Comparison of ENCODE assay signal across 9 mouse cellular contexts in genomic region chr12:87413179-87413790, GRCm38 (mm10). TPM values are rescaled to one million over a fixed set of nuclear protein-coding genes. Genes with fewer than 3 reads are reported as not detected.
DNase-seq lines count a peak whose midpoint lies in the region; ATAC-seq and TF ChIP-seq lines count a peak whose summit lies in the region.
"Had no signal": no experiment of that assay in that cellular context is flagged by ENCODE, and none has a peak within 500 bp of the region (broad histone marks: within the 10 kb centered on the region; RNA-seq: fewer than 3 reads in every experiment).

No protein-coding gene starts in this region.

- ATAC-seq in heart, embryonic 12.5 days (ENCODE audit: insufficient number of reproducible peaks, low FRiP score): no peak
- ATAC-seq in midbrain, embryonic 15.5 days (replicated peaks): peak; percentile 82

- H3K36me3 ChIP-seq in heart, embryonic 12.5 days: no peaks in the 10 kb centered on the region
- H3K36me3 ChIP-seq in kidney, adult 2 months (ENCODE audit: control insufficient read depth, insufficient read depth, low read length): no peaks in the 10 kb centered on the region
- H3K36me3 ChIP-seq in limb, embryonic 10.5 days: no peaks in the 10 kb centered on the region
- no peaks in the 10 kb centered on the region for H3K36me3 ChIP-seq in midbrain, embryonic 15.5 days (replicated peaks)

- no peak overlapping the region for H3K4me2 ChIP-seq in heart, embryonic 12.5 days
- H3K4me2 ChIP-seq in midbrain, embryonic 15.5 days: no peak overlapping the region

- no peak overlapping the region for H3K4me3 ChIP-seq in heart, embryonic 12.5 days
- H3K4me3 ChIP-seq in kidney, adult 2 months (ENCODE audit: insufficient read depth, low read depth, low read length): no peak overlapping the region
- H3K4me3 ChIP-seq in limb, embryonic 10.5 days: no peak overlapping the region
- no peak overlapping the region for H3K4me3 ChIP-seq in midbrain, embryonic 15.5 days

- peak; percentile 66 to 89 for DNase-seq in heart, adult 18-20 months
- peak; percentile 67 to 69 for DNase-seq in cerebellum, postnatal 36 days
- DNase-seq in gastrocnemius, postnatal 10 days: peak; percentile 69
- DNase-seq in kidney, adult 2 months: peak; percentile 73
- peak; percentile 76 for DNase-seq in limb, embryonic 10.5 days (ENCODE audit: low spot score)
- DNase-seq in spleen, adult 12 weeks (ENCODE audit: low spot score): peak; percentile 41

- peaks cover 19% of the 10 kb centered on the region for H3K4me1 ChIP-seq in heart, embryonic 12.5 days (replicated peaks)
- peaks cover 2% of the 10 kb centered on the region; the same call in 1 of the 2 replicates for H3K4me1 ChIP-seq in kidney, adult 2 months (ENCODE audit: control insufficient read depth, insufficient read depth, low read length)
- H3K4me1 ChIP-seq in limb, embryonic 10.5 days: peaks cover 3% of the 10 kb centered on the region
- H3K4me1 ChIP-seq in midbrain, embryonic 15.5 days: no peaks in the 10 kb centered on the region

- no peak overlapping the region for H3K9ac ChIP-seq in heart, embryonic 12.5 days
- H3K9ac ChIP-seq in midbrain, embryonic 15.5 days: no peak overlapping the region

- 20% methylated on average over 4 of the region's 4 CpGs for WGBS in heart, embryonic 12.5 days
- 20% methylated on average over 4 of the region's 4 CpGs for WGBS in kidney, adult 2 months
- WGBS in limb, embryonic 10.5 days: 27% methylated on average over 4 of the region's 4 CpGs
- 23% methylated on average over 4 of the region's 4 CpGs for WGBS in midbrain, embryonic 15.5 days

- peak; percentile 94 for TF ChIP-seq CTCF in kidney, adult 2 months (conservative IDR thresholded peaks at IDR 0.05; ENCODE audit: insufficient read depth, insufficient read length, low read depth, low read length)

- H3K27ac ChIP-seq in heart, embryonic 12.5 days (ENCODE audit: poor library complexity, severe bottlenecking): no peak overlapping the region
- no peak overlapping the region for H3K27ac ChIP-seq in kidney, adult 2 months (ENCODE audit: insufficient read depth, low read depth, low read length)
- no peak overlapping the region for H3K27ac ChIP-seq in limb, embryonic 10.5 days
- H3K27ac ChIP-seq in midbrain, embryonic 15.5 days: no peak overlapping the region
- H3K27ac ChIP-seq: macrophage had no signal

- H3K27me3 ChIP-seq in heart, embryonic 12.5 days (replicated peaks): no peaks in the 10 kb centered on the region
- H3K27me3 ChIP-seq in kidney, adult 2 months (replicated peaks; ENCODE audit: control insufficient read depth, insufficient read depth, low read length): no peaks in the 10 kb centered on the region
- H3K27me3 ChIP-seq in limb, embryonic 10.5 days (ENCODE audit: low read depth, poor library complexity, severe bottlenecking): no peaks in the 10 kb centered on the region
- H3K27me3 ChIP-seq in midbrain, embryonic 15.5 days (replicated peaks): no peaks in the 10 kb centered on the region

- TF ChIP-seq POLR2A in kidney, adult 2 months (IDR thresholded peaks at IDR 0.05; ENCODE audit: low read depth, low read length): no peak

- peaks cover 5% of the 10 kb centered on the region; the same call in 1 of the 2 replicates for H3K9me3 ChIP-seq in heart, embryonic 12.5 days (replicated peaks)
- H3K9me3 ChIP-seq in limb, embryonic 10.5 days (replicated peaks): no peaks in the 10 kb centered on the region
- H3K9me3 ChIP-seq in midbrain, embryonic 15.5 days: no peaks in the 10 kb centered on the region

RNA-seq across cellular contexts. Expression of gene Sptlc2, which starts 25.1 kb away (rescaled TPM):
- total RNA-seq in heart, adult 18-20 months (2021): 10 to 100 TPM; 21.1 to 24.1 TPM
- 73.3 and 76.4 TPM in 2 replicates for polyA plus RNA-seq in heart, embryonic 12.5 days (2016; fragmentation: Nextera tagmentation; extraction: Ambion mirVana)
- total RNA-seq in gastrocnemius, postnatal 10 days (2021): 10 to 100 TPM; 28.6 to 30.0 TPM
- 24.8 and 35.0 TPM in 2 replicates for polyA plus RNA-seq in kidney, adult 2 months (2012; rRNA removed)
- 48.2 and 57.4 TPM in 2 replicates for polyA plus RNA-seq in limb, embryonic 10.5 days (2016; fragmentation: Nextera tagmentation; extraction: Ambion mirVana)
- 59.4 and 68.5 TPM in 2 replicates for polyA plus RNA-seq in midbrain, embryonic 15.5 days (2015; fragmentation: Nextera tagmentation; extraction: Ambion mirVana)

RNA-seq across cellular contexts. Expression of gene Slirp, which starts 30.4 kb away (rescaled TPM):
- 100 to 1,000 TPM; 148 to 166 TPM for total RNA-seq in heart, adult 18-20 months (2021)
- polyA plus RNA-seq in heart, embryonic 12.5 days (2016; fragmentation: Nextera tagmentation; extraction: Ambion mirVana): 249 and 268 TPM in 2 replicates
- 100 to 1,000 TPM; 152 to 169 TPM for total RNA-seq in gastrocnemius, postnatal 10 days (2021)
- 27.7 and 40.0 TPM in 2 replicates for polyA plus RNA-seq in kidney, adult 2 months (2012; rRNA removed)
- polyA plus RNA-seq in limb, embryonic 10.5 days (2016; fragmentation: Nextera tagmentation; extraction: Ambion mirVana): 329 and 335 TPM in 2 replicates
- polyA plus RNA-seq in midbrain, embryonic 15.5 days (2015; fragmentation: Nextera tagmentation; extraction: Ambion mirVana): 222 and 229 TPM in 2 replicates

RNA-seq across cellular contexts. Expression of gene Alkbh1, which starts 30.5 kb away (rescaled TPM):
- total RNA-seq in heart, adult 18-20 months (2021): 10 to 100 TPM in 1 of 2 experiments, 1 to 10 TPM in 1; 9.8 to 10.6 TPM
- polyA plus RNA-seq in heart, embryonic 12.5 days (2016; fragmentation: Nextera tagmentation; extraction: Ambion mirVana): 36.6 and 40.0 TPM in 2 replicates
- 10 to 100 TPM in 1 of 2 experiments, 1 to 10 TPM in 1; 7.6 to 13.6 TPM for total RNA-seq in gastrocnemius, postnatal 10 days (2021)
- 9.2 and 10.4 TPM in 2 replicates for polyA plus RNA-seq in kidney, adult 2 months (2012; rRNA removed)
- polyA plus RNA-seq in limb, embryonic 10.5 days (2016; fragmentation: Nextera tagmentation; extraction: Ambion mirVana): 82.0 and 85.6 TPM in 2 replicates
- polyA plus RNA-seq in midbrain, embryonic 15.5 days (2015; fragmentation: Nextera tagmentation; extraction: Ambion mirVana): 39.0 and 47.3 TPM in 2 replicates

RNA-seq across cellular contexts. Expression of gene Snw1, which starts 58.8 kb away (rescaled TPM):
- total RNA-seq in heart, adult 18-20 months (2021): 10 to 100 TPM; 43.2 to 46.5 TPM
- 85.7 and 86.1 TPM in 2 replicates for polyA plus RNA-seq in heart, embryonic 12.5 days (2016; fragmentation: Nextera tagmentation; extraction: Ambion mirVana)
- 10 to 100 TPM; 52.4 to 53.5 TPM for total RNA-seq in gastrocnemius, postnatal 10 days (2021)
- 10.5 and 13.6 TPM in 2 replicates for polyA plus RNA-seq in kidney, adult 2 months (2012; rRNA removed)
- 147 and 153 TPM in 2 replicates for polyA plus RNA-seq in limb, embryonic 10.5 days (2016; fragmentation: Nextera tagmentation; extraction: Ambion mirVana)
- 103 and 106 TPM in 2 replicates for polyA plus RNA-seq in midbrain, embryonic 15.5 days (2015; fragmentation: Nextera tagmentation; extraction: Ambion mirVana)
